Mouse (Mus musculus): ENCODE measurements around the gene Lrch1.
A peak's percentile ranks its signal among the peaks of the same experiment; 100 is the strongest.

Gene Lrch1

DNA sequence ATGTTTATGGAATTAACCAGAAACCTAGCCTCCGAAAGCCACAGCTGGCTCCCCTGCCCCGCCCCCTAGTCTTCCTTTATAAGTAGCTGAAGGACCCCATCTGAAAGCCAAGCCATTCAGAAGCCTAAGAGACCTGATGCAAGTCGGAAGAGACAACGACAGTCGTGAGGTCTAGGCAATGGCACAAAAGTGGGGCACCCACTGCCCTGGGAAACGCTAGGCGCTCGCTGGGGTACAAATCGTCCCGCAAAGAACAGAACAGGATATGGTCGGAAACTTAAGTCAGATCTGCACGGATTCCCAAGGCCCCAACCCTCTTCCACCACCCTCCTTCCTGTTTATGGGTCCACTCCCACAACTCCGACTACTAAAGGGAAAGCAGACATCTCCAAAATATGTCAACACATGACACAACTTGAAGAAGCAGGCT is 1.3 kb downstream of the Lrch1 start:
- DNase-seq, result no peak

DNA sequence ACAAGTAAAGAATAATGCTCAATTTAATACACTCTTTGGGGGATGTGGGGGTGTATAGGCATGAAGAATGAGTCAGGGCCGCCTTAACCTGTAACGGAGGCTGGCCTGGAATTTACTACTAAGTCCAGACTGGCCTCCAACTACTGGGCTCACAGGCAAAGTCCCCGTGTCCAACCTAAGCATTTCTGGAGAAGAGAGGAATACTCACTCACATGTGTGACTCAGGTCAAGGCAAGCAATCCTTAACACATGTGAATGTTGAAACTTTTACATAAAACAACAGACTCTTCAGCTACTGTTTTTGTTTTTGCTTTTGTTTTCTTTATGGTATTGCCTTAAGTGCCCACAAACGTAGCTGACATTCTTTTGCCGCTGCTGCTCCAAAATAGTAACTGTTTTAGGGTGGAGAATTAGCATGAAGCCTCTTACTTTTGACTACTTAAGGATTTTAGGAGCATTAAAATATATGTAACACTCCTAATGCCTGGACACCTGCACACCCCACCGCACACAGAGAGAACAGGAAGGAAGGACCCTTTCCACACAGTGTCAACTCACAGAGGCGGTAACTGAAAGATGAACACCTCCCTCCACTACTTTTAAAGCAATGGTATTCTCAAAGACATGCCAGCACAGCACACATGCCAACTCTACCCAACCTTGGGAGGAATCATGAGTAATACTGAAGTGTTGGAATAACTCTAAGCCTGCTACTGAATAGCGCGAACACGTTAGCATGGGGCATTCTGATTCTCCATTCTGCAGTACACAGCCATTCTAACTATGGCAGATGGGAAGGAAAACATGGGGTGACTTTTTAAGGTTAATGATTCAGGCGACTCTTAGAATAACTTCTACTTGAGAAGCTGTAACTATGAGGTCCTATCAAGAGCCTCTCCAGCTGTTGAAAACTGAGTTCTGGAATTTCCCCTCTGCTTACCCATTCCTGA is 2.1 kb downstream of the Lrch1 start:
- no peak for DNase-seq

DNA sequence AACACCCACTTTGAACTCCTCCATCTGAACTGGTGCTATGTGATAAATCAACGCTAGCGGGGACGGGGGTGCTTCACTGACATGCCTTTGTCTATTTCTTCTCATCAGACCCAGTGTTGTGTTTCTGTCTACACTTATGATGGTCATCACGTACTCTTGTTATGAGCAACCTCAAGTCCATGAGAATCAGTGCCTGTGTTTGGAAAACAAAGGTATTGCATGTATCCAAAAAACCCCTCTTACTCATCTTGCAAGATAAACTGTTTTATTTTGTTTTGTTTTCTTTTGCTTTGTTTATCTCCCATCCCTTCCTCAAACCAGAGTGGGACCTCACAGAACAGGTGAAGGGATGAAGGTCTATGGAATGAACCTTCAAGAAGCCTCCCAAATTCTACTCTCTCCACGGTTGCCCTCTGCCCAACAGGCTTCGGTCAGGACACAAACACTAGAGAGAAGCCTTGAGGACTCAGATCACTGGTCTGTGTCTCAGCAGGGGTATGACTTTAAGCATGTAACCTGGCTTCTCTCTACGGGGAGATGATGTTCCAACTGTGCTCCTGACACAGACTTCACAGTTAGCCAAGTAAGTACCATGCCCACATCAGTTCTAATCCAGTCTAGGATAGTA is 3.4 kb downstream of the Lrch1 start:
- DNase-seq, result no peak

- DNase-seq, result no peak
These were observed 4.0 kb downstream of the Lrch1 start for GRCm38 (mm10) chr14:74943581-74944117.

DNA sequence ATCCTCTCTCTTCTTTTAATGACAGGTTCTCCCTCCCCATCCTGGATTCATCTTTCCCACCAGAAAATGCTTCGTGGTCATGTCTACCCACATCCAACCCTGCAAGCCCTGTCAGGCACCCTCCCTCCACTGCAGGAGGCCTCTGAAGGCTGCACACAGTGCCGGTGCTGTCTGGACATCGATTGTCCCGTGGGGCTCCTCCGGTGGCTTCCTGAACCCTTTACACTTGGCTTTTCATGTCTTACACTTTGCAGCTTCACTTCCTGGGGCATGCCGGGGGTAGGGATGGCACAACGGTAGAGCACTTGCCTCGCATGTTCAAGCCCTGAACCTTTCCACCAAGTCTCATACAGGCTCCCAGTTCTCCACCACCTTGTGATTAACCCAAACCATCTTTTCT is 4.7 kb downstream of the Lrch1 start:
- peak in 1 of 2 experiments; percentile 31 for DNase-seq

GRCm38 (mm10) chr14:74941591-74941990 is 6.1 kb downstream of the Lrch1 start:
- DNase-seq, result no peak

- peak; percentile 56 to 62 for DNase-seq
These were observed 6.9 kb downstream of the Lrch1 start for GRCm38 (mm10) chr14:74940741-74941140.

GRCm38 (mm10) chr14:74939355-74939754 is 8.3 kb downstream of the Lrch1 start:
- no peak for DNase-seq

DNA sequence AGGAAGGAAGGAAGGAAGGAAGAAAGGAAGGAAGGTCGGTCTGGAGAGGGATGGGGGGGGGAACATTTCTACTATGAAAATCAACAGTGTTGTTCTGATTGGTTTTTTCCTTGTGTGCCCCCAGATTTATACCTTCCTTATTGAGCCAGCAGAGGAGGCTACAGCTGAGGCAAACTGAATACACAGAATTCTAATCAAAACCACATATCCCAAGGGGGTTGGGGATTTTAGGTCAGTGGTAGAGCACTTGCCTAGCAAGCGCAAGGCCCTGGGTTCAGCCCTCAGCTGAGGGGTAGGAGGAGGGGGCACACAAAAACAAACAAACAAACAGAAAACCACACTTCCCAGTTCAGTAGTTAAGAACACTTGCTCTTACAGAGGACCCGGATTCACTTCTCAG is 8.8 kb downstream of the Lrch1 start:
- peak in 1 of 2 experiments; percentile 47 for DNase-seq

DNA sequence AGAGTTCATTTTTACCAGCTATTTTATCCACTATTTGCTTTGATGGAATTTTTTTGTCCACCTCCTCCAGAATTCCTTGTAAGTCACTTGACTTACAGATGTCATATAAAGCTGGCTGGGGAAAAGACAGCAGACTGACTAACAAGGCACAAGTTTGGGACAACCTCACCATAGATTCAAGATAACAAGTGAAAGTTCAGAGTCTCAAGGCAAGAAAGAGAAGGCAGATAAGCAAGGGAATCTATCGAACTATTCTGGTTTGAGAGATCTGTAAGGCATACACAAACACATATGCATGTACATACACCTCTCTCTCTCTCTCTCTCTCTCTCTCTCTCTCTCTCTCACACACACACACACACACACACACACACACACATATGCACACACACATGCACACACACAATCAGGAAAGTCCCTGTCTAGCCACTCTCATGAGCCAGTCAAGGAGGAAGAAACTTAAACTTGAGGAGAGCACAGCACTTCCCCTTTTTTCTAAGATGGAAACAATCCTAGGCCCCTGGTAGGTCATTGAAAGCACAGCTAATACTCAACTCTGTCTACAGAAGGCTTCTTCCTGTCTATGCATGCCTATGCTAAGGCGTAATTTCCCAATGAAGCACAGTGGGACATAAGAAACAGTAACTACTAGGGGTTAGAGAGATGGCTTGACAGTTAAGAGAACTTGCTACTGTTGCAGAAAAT is 11.0 kb downstream of the Lrch1 start:
- DNase-seq, result peak; percentile 60 to 69

GRCm38 (mm10) chr14:74935111-74935510 is 12.6 kb downstream of the Lrch1 start:
- DNase-seq, result peak in 1 of 2 experiments; percentile 40

DNA sequence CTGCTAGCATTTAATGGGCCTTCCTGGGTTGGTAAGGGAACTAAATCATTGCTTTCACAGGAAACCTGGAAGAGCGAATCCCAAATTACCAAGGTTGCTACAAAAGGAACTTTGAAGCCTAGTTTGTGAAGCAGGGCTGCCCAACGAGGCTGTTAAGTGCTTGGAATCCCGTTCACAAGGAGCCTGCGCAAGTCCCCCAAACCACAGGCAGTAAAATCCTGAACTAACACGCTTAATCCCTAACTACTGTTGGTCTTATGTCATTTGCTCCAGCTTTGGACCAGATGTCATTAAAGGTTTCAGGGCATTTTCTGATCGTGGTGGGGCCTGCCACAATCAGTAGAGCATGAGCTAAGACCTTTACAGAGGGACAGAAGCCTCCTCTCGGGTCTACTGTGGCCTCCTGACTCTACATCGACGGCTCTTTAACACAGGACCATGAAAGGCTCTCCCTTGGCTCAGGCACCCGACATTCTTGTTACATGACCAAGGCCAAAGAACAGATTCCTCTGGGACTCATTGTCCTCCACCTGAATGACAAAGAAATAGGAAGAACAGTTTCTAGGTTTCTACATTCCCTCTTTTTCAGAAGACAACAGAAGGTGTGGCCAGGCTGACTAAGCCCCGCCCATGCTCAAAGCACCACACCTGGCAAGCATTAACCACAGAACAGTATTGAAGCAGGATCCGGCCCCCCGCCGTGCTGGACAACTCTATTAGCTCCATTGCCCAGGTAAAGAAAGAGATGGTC is 13.5 kb downstream of the Lrch1 start:
- no peak for DNase-seq

- no peak for DNase-seq
These were observed 17.9 kb downstream of the Lrch1 start for GRCm38 (mm10) chr14:74929739-74930138.

DNA sequence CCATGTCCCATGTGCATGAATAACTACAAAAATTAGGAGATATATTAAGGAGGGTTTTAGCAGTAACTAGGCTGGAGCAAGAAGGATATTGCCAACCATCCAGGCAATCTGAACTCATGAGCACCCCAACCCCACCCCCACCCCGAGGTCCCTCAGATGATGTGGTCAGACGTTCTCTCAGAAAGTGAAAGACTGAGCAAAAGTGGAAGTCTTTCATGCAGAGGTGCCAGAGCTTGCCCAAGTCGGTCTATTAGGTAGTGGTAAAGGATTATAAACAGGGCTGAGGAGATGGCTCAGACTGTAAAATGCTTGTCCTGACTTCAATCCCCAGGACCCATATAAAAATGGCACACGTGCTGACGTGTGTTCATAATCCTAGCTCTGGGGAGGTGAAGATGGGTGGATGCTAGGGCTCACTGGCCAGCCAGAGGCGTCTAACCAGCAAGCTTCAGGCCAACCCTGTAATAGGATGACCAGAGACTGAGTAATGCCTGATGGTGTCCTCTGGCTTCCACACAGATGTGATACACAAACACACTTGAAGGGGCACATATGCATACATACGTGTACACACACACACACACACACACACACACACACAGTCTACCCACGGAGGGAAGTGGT is 18.8 kb downstream of the Lrch1 start:
- DNase-seq, result peak in 1 of 2 experiments; percentile 48

DNA sequence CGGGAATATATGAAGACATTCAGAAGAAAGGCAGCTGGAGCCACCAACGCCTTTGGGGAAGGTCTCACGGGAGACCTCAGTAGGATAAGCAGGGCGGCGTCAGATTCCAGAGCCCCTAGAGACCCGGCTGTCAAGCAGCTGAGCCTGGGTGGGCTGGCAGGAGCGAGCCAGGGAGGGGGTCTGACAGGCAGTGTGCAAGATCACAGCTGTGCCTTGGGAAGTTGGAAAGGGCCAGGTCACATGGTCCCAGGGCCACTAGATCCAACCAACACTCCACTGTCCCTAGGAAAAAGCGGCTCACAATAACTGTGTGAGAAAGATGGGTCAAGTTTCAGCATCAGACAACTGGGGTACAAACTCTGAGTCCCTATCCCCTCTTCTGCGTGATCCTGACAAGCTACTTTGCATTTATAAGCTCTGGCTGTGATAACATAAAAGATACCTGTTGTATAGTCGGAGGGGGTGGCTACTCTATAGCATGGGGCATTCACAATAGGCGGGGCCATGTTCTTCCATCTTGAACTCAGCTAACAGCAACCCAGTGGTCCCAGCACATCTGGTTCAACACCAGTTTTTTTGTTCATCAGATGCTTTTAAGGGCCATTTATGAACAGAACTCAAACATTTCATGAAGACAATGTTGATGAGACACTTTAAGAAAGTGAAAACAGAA is 20.6 kb downstream of the Lrch1 start:
- no peak for DNase-seq

- DNase-seq, result no peak
These were observed 21.6 kb downstream of the Lrch1 start for GRCm38 (mm10) chr14:74925951-74926517.

- no peak for DNase-seq
These were observed 23.2 kb downstream of the Lrch1 start for GRCm38 (mm10) chr14:74924521-74924920.

- DNase-seq, result no peak
These were observed 23.6 kb downstream of the Lrch1 start for GRCm38 (mm10) chr14:74924031-74924430.

GRCm38 (mm10) chr14:74922039-74922736 is 25.5 kb downstream of the Lrch1 start:
- DNase-seq, result peak; percentile 80 to 81

GRCm38 (mm10) chr14:74921471-74921870 is 26.2 kb downstream of the Lrch1 start:
- DNase-seq, result no peak
